Mouse (Mus musculus): ENCODE results near the gene Supt3. TPM values are rescaled to one million over a fixed set of nuclear protein-coding genes. Genes with fewer than 3 reads are reported as not detected.

The Supt3 gene
- polyA plus RNA-seq, 1 experiment from 2014 or later = 20.7 TPM

DNA sequence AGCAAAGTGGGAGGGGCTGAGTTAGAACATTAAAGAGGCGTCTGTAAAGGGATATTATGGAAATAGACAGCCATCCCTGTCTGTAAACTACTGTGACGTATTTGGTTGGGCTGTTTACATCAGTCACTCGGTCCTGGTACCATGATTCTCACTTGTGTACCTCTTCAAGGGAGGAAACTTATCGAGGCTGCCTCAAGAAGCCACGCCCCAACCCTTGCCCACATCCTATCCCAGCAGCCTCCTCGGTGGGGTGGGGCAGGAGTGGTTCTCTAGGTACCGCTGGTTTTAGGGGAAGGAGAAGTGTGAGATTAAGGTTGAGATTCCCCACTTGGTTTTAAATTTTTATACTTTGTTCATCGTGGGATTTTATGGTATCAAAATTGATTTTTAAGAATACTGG, 31.6 kb upstream of the Supt3 start:
- 0 out of 2 replicates have a peak, but pooled peaks cover 5% of the 10 kb centered on the region for H3K27me3 ChIP-seq (replicated peaks)
- H3K36me3 ChIP-seq = no peaks in the 10 kb centered on the region
- H3K9ac ChIP-seq = no peak overlapping the region
- no peak overlapping the region for H3K4me2 ChIP-seq (replicated peaks)
- H3K9me3 ChIP-seq = no peaks in the 10 kb centered on the region
- ATAC-seq (ENCODE audit: low FRiP score, low read depth) = no peak
- no peak overlapping the region for H3K4me3 ChIP-seq
- no peak overlapping the region for H3K27ac ChIP-seq
- 89% methylated on average over 8 of the region's 8 CpGs for WGBS
- no peaks in the 10 kb centered on the region for H3K4me1 ChIP-seq

DNA sequence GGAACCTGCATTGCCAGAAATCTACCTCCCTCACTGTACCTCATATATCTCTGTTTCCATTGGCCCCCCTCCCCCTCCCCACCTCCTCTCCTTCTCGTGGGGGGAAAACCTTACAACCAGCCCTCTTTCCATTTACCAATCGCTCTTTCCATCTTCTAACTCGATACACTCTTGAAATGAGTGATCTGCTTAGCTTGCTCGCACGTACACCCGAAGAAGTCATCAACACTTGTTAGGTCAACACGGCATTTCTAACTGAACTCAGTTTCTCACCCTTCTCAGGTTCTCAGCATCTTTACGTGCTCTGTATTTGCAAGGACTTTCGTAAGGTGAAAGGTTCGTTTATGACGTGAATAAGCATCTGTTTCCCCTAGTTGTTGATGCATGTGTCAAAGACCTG, 10.6 kb upstream of the Supt3 start:
- no peak overlapping the region for H3K27ac ChIP-seq
- H3K4me2 ChIP-seq (replicated peaks) = no peak overlapping the region
- 88% methylated on average over 11 of the region's 11 CpGs for WGBS
- H3K9ac ChIP-seq = no peak overlapping the region
- no peaks in the 10 kb centered on the region for H3K4me1 ChIP-seq
- H3K4me3 ChIP-seq = no peak overlapping the region
- no peaks in the 10 kb centered on the region for H3K27me3 ChIP-seq (replicated peaks)
- no peaks in the 10 kb centered on the region for H3K36me3 ChIP-seq
- no peak for ATAC-seq (ENCODE audit: low FRiP score, low read depth)
- no peaks in the 10 kb centered on the region for H3K9me3 ChIP-seq

DNA sequence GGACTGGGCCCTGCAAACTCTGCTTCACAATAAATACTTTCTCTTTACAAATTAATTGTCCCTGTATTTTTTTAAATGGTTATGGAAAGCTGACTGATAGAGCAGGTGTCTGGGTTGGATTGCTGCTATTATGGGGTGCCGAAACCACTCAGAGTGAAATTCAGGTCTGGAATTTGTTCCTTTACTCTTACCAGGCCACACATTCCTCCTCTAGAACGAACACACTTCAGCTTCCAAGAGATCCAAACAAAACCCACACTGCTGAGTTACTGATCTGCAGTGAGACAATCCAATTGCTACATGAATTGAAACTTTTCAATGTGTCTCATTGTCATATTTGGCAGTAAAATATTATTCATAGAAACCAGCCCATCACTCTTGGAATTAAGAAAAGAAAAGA, 10.0 kb upstream of the Supt3 start:
- Histone ChIP-seq H3K9me3 (no peaks in the 10 kb centered on the region), H3K4me2 (replicated peaks) (no peak overlapping the region), H3K4me1 (no peaks in the 10 kb centered on the region), H3K36me3 (no peaks in the 10 kb centered on the region), H3K4me3 (no peak overlapping the region), H3K27ac (no peak overlapping the region), H3K27me3 (replicated peaks) (no peaks in the 10 kb centered on the region), H3K9ac (no peak overlapping the region)
- 79% methylated on average over 2 of the region's 2 CpGs for WGBS
- no peak for ATAC-seq (ENCODE audit: low FRiP score, low read depth)

DNA sequence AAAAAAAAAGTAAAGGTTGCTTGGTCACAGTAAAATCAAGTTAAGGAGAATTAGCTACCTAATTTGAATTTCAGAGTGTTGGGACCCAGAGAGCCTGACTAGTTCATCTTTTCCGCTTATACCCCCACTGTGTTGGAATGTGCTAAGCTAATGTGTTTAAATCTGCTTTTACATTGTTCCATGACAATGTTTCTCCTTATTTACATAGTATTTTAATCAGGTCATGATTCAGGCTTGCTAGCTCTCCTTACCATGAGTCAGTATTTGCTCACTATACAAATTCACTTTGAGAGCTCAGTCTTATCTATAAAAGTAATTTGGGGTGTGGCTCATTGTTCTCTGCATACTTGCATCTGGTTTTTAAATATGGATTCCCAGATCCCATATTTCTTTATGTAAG, 9.6 kb upstream of the Supt3 start:
- H3K27ac ChIP-seq = no peak overlapping the region
- H3K36me3 ChIP-seq = no peaks in the 10 kb centered on the region
- 79% methylated on average over 1 of the region's 1 CpGs for WGBS
- no peak for ATAC-seq (ENCODE audit: low FRiP score, low read depth)
- no peaks in the 10 kb centered on the region for H3K27me3 ChIP-seq (replicated peaks)
- H3K4me2 ChIP-seq (replicated peaks) = no peak overlapping the region
- H3K4me3 ChIP-seq = no peak overlapping the region
- H3K9me3 ChIP-seq = no peaks in the 10 kb centered on the region
- no peak overlapping the region for H3K9ac ChIP-seq
- no peaks in the 10 kb centered on the region for H3K4me1 ChIP-seq

DNA sequence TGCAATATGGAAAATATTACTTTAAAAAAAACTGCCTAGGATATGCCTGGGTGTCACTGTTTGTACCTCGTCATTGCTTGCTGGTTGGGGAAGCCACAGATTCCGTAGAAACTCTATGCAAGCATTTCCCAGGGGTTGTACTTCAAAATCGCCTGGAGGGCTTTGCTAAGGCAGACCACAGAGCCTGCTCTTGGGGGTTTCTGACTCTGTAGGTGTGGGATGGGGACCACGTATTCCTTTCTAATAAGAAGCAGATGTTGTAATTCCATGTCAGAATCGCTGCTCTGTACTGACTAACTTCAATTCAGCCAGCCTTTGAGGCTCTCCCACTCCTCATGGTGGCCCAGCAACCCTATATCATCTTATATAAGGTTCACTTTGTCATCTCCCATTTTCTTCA, 8.4 kb upstream of the Supt3 start:
- no peak overlapping the region for H3K27ac ChIP-seq
- H3K4me3 ChIP-seq = no peak overlapping the region
- no peak for ATAC-seq (ENCODE audit: low FRiP score, low read depth)
- no peaks in the 10 kb centered on the region for H3K9me3 ChIP-seq
- no peaks in the 10 kb centered on the region for H3K27me3 ChIP-seq (replicated peaks)
- H3K4me1 ChIP-seq = no peaks in the 10 kb centered on the region
- 64% methylated on average over 5 of the region's 5 CpGs for WGBS
- H3K4me2 ChIP-seq (replicated peaks) = no peak overlapping the region
- no peaks in the 10 kb centered on the region for H3K36me3 ChIP-seq
- H3K9ac ChIP-seq = no peak overlapping the region

DNA sequence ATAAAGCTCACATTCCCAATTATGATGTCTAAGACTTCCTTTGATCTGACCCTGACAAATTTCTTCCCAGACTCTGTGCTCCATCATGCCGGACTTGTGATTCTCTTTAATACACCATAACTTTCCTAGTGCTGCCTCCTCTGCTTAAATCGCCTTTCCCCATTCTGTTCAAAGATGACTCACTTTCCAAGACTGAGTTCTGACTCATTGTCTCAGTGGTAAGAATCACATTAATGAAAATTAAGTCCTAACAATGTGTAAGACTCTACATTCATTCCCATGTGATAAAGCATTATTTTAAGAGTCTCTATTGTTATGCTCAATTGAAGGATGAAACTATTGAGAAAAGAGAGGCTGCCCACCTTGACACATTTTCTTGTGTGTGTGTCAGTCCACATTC, 6.1 kb upstream of the Supt3 start:
- no peaks in the 10 kb centered on the region for H3K9me3 ChIP-seq
- ATAC-seq (ENCODE audit: low FRiP score, low read depth) = no peak
- no peaks in the 10 kb centered on the region for H3K36me3 ChIP-seq
- H3K4me3 ChIP-seq = no peak overlapping the region
- no peaks in the 10 kb centered on the region for H3K27me3 ChIP-seq (replicated peaks)
- H3K4me1 ChIP-seq = no peaks in the 10 kb centered on the region
- no peak overlapping the region for H3K9ac ChIP-seq
- H3K4me2 ChIP-seq (replicated peaks) = no peak overlapping the region
- 87% methylated on average over 2 of the region's 2 CpGs for WGBS
- H3K27ac ChIP-seq = no peak overlapping the region

DNA sequence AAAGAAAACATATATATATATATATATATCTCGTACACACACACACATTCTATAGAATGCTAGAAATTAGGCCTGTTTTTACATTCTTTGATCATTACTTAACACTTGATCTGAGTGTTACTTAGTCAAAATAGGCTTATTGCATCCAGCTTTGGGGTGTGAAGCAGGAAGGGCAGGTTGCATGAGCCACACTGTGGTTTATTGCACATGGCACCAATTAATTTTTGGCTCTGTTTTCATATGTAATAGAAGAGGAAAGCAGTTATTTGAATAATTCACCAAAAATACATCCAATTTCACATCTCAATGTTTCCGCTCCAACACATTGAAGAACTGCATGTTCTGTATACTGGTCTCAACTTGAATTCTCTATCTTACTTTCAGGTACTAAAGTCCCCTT, 4.4 kb upstream of the Supt3 start:
- ATAC-seq (ENCODE audit: low FRiP score, low read depth) = no peak
- Histone ChIP-seq H3K4me3 (no peak overlapping the region), H3K4me1 (no peaks in the 10 kb centered on the region), H3K9me3 (no peaks in the 10 kb centered on the region), H3K9ac (no peak overlapping the region), H3K4me2 (replicated peaks) (no peak overlapping the region), H3K27ac (no peak overlapping the region), H3K27me3 (replicated peaks) (no peaks in the 10 kb centered on the region), H3K36me3 (no peaks in the 10 kb centered on the region)
- WGBS = 87% methylated on average over 2 of the region's 2 CpGs

DNA sequence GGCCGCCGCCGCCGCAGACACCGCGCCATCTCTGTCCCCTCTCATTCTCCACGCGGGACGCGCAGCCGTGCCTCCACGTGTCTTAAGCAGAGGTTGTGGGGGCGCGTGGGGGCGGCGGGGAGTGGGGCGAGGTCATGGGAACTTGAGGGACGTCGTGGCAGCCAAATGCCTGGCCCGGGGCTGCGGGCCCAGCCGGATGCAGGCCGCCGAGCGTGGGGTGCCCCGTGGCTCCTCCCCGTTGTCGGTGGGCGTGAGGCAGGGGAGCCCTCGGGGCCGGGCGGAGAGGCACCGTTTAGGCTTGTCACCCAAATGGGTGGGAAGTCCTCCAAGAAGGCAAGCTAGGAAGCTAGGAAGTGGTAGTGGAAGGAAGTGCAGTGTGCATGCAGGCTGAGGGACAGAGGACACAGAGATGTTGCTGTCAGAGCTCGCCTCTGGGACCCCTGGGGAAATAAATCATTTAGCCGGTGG, 419 bp downstream of the Supt3 start:
- Histone ChIP-seq H3K27ac (peak overlapping the region; percentile 73), H3K4me2 (replicated peaks) (peak overlapping the region; percentile 66), H3K4me1 (no peaks in the 10 kb centered on the region), H3K27me3 (replicated peaks) (no peaks in the 10 kb centered on the region), H3K4me3 (peak overlapping the region; percentile 71), H3K9ac (peak overlapping the region; percentile 89), H3K9me3 (no peaks in the 10 kb centered on the region), H3K36me3 (no peaks in the 10 kb centered on the region)
- under 1% methylated on average over 35 of the region's 35 CpGs for whole genome bisulfite sequencing
- peak; percentile 85 for ATAC-seq (ENCODE audit: low FRiP score, low read depth)

DNA sequence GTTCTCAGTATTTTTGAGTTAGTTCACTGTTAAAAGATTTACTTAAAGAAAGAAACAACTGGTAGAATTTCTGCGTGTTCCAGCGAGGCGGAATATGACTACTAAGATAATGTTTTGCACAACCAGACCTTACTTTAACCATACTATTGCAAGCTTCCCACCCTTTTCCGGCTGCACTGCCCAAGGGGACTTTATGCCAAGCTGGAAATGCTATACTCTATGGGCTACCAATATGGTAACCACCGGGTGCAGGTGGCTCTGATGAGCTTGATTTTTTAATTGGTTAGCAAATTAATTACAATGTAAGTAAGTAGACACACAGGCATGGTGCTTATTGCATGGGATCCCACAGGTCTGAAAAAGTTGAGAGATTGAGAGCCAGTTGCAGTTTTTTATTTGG, 1.2 kb downstream of the Supt3 start:
- peak overlapping the region; percentile 66 for H3K4me2 ChIP-seq (replicated peaks)
- 70% methylated on average over 5 of the region's 5 CpGs for WGBS
- no peak overlapping the region for H3K27ac ChIP-seq
- no peaks in the 10 kb centered on the region for H3K9me3 ChIP-seq
- ATAC-seq (ENCODE audit: low FRiP score, low read depth) = no peak
- H3K27me3 ChIP-seq (replicated peaks) = no peaks in the 10 kb centered on the region
- H3K9ac ChIP-seq = 0 out of 2 replicates have a peak overlapping the region, but pooled peaks have one; percentile 89
- H3K36me3 ChIP-seq = no peaks in the 10 kb centered on the region
- no peaks in the 10 kb centered on the region for H3K4me1 ChIP-seq
- no peak overlapping the region for H3K4me3 ChIP-seq

DNA sequence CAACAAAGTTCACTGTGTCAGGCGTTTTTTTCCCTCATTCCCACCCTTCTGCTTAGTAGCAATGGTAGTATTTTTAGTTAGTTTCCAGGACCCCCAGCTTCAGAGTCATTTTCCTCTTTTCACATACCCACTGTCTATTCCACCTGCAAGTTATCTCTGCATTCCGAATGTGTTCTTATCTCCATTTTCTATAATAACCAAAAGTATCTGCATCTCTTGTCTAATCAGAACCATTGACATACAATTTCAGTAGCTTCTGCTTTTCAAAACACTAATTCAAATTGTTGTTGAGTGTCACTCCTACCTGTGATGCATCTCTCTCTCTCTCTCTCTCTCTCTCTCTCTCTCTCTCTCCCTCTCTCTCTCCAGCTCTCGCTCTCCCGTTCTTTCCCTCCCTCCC, 3.4 kb downstream of the Supt3 start:
- Histone ChIP-seq H3K9me3 (no peaks in the 10 kb centered on the region), H3K4me3 (no peak overlapping the region), H3K4me2 (replicated peaks) (no peak overlapping the region), H3K9ac (no peak overlapping the region), H3K36me3 (no peaks in the 10 kb centered on the region), H3K4me1 (no peaks in the 10 kb centered on the region), H3K27me3 (replicated peaks) (no peaks in the 10 kb centered on the region), H3K27ac (no peak overlapping the region)
- 69% methylated on average over 4 of the region's 4 CpGs for WGBS
- no peak for ATAC-seq (ENCODE audit: low FRiP score, low read depth)

DNA sequence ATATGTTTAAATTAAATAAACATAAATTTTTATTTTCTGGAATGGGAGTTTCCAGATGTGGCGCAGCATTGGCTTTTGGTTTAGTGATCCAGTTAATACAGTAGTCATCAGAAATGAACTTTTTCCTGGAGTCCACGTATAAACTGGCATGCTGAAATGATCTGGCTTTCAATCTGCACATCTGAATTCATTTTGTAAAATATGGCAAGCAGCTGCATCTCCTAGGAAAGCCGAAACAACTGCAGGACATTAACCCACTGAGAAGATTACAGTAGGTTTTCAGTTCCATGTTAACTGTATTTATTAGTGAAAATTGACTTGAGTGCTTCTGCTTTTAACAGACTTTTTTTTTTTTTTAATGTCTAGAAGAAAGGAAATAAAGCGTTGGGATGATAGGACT, 5.4 kb downstream of the Supt3 start:
- H3K4me1 ChIP-seq = no peaks in the 10 kb centered on the region
- H3K27me3 ChIP-seq (replicated peaks) = no peaks in the 10 kb centered on the region
- no peaks in the 10 kb centered on the region for H3K9me3 ChIP-seq
- no peak overlapping the region for H3K9ac ChIP-seq
- H3K4me2 ChIP-seq (replicated peaks) = no peak overlapping the region
- H3K27ac ChIP-seq = no peak overlapping the region
- H3K4me3 ChIP-seq = no peak overlapping the region
- WGBS = 89% methylated on average over 4 of the region's 4 CpGs
- H3K36me3 ChIP-seq = no peaks in the 10 kb centered on the region
- ATAC-seq (ENCODE audit: low FRiP score, low read depth) = no peak

DNA sequence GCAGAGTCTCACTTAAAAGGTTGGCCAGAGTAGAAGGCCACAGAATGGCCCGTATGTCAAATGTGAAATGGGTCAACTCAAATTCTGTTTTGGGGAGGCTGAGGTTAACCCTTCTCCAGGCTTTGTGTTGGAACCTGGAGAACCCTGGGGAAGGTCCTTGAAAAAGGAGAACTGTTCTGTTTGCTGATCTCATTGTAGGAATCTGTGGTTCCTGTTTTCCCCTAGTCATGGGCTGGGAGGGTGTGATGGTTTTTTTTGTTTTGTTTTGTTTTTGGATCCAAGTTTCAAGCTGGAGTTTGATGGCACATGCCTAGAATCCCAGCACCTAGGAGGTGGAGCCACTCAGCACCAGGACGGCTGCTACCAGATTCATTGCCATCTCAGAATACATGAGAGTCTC, 6.2 kb downstream of the Supt3 start:
- Histone ChIP-seq H3K4me2 (replicated peaks) (no peak overlapping the region), H3K27me3 (replicated peaks) (no peaks in the 10 kb centered on the region), H3K9ac (no peak overlapping the region), H3K9me3 (no peaks in the 10 kb centered on the region), H3K27ac (no peak overlapping the region), H3K4me1 (no peaks in the 10 kb centered on the region), H3K36me3 (no peaks in the 10 kb centered on the region), H3K4me3 (no peak overlapping the region)
- no peak for ATAC-seq (ENCODE audit: low FRiP score, low read depth)
- WGBS = 82% methylated on average over 2 of the region's 2 CpGs

DNA sequence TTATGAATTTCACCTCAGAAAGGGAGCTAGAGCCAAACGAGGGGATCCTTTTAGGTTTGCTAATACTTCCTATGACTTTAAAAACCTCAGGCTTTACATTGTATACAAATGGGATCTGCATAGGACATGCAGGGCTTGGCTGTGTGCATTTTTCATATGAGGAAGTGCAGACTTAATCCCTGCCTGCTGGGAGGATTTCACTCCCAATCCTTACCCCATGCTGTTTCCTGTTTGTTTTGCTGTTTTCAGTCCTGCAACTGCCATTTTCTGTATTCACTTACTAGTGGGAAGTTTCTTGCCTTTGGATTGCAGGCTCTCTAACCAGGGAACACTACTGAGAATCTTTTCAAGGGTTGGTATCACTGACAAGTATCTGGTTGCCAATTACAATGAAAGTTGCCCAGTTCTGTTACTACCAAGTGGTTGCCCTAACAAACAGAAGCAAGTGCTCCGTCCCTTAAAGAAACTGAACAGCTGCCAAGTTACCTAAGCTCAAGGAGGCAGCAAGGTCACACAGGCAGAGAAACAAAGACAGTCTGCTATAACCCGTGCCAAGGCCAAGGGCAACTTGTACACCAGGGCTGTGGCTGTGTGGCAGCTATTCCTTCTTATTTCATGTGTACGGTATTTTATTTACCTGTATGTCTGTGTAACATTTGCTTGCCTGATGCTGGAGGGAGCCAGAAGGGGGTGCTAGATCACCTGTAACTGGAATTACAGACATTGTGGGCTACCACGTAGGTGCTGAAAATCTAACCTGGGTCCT, 12.2 kb downstream of the Supt3 start:
- H3K4me1 ChIP-seq = no peaks in the 10 kb centered on the region
- peaks cover 7% of the 10 kb centered on the region; the same call in 1 of the 2 replicates for H3K36me3 ChIP-seq
- no peak overlapping the region for H3K4me3 ChIP-seq
- H3K9ac ChIP-seq = no peak overlapping the region
- no peak for ATAC-seq (ENCODE audit: low FRiP score, low read depth)
- 75% methylated on average over 5 of the region's 5 CpGs for WGBS
- H3K27ac ChIP-seq = no peak overlapping the region
- H3K4me2 ChIP-seq (replicated peaks) = no peak overlapping the region
- H3K9me3 ChIP-seq = no peaks in the 10 kb centered on the region
- H3K27me3 ChIP-seq (replicated peaks) = no peaks in the 10 kb centered on the region

Measured in neural tube, embryonic 12.5 days (tissue).